Mouse (Mus musculus): ENCODE results near the gene S100a6. TPM values are rescaled to one million over a fixed set of nuclear protein-coding genes. Genes with fewer than 3 reads are reported as not detected.

S100a6 gene
- polyA plus RNA-seq, 1 experiment from 2014 or later: 23.7 TPM

GRCm38 (mm10) chr3:90653717-90654116, 41.0 kb downstream of the S100a6 start, which contains the start of gene S100a7a:
TSS of gene S100a7a (plus strand) at chr3:90654017.
- H3K4me1 ChIP-seq (ENCODE audit: control insufficient read depth, insufficient read depth, low read length): no peaks in the 10 kb centered on the region
- DNase-seq (ENCODE audit: low spot score): no peak
- H3K4me2 ChIP-seq (ENCODE audit: low read depth, low read length): no peak within 1 kb of the TSS
- no peak within 1 kb of the TSS for H3K27ac ChIP-seq (replicated peaks; ENCODE audit: low read depth, low read length)
- ATAC-seq (replicated peaks; ENCODE audit: insufficient number of reproducible peaks, low FRiP score, low TSS enrichment, low read depth): no peak
- no peaks in the 10 kb centered on the region for H3K9me3 ChIP-seq (replicated peaks; ENCODE audit: control insufficient read depth, low read length)
- H3K9ac ChIP-seq (replicated peaks; ENCODE audit: low read length): no peak within 1 kb of the TSS
- H3K27me3 ChIP-seq (ENCODE audit: control insufficient read depth, insufficient read depth, low read length): no peaks in the 10 kb centered on the region
- no peaks in the 10 kb centered on the region for H3K36me3 ChIP-seq (replicated peaks; ENCODE audit: control insufficient read depth, insufficient read depth, low read depth, low read length)
- H3K4me3 ChIP-seq (ENCODE audit: low read depth, low read length): no peak within 1 kb of the TSS

- no peak for ATAC-seq (replicated peaks; ENCODE audit: insufficient number of reproducible peaks, low FRiP score, low TSS enrichment, low read depth)
- Histone ChIP-seq H3K9me3 (replicated peaks; ENCODE audit: control insufficient read depth, low read length) (no peaks in the 10 kb centered on the region), H3K27ac (replicated peaks; ENCODE audit: low read depth, low read length) (no peak overlapping the region), H3K36me3 (replicated peaks; ENCODE audit: control insufficient read depth, insufficient read depth, low read depth, low read length) (no peaks in the 10 kb centered on the region), H3K4me2 (ENCODE audit: low read depth, low read length) (no peak overlapping the region), H3K4me3 (ENCODE audit: low read depth, low read length) (no peak overlapping the region), H3K27me3 (ENCODE audit: control insufficient read depth, insufficient read depth, low read length) (no peaks in the 10 kb centered on the region), H3K4me1 (ENCODE audit: control insufficient read depth, insufficient read depth, low read length) (no peaks in the 10 kb centered on the region), H3K9ac (replicated peaks; ENCODE audit: low read length) (no peak overlapping the region)
- no peak for DNase-seq (ENCODE audit: low spot score)
- 79% methylated on average over 4 of the region's 4 CpGs for WGBS
Observed at GRCm38 (mm10) chr3:90657405-90657804, 44.7 kb downstream of the S100a6 start.

- ATAC-seq (replicated peaks; ENCODE audit: insufficient number of reproducible peaks, low FRiP score, low TSS enrichment, low read depth) (no peak), DNase-seq (ENCODE audit: low spot score) (no peak)
- Histone ChIP-seq H3K9me3 (replicated peaks; ENCODE audit: control insufficient read depth, low read length) (no peaks in the 10 kb centered on the region), H3K4me3 (ENCODE audit: low read depth, low read length) (no peak overlapping the region), H3K9ac (replicated peaks; ENCODE audit: low read length) (no peak overlapping the region), H3K27me3 (ENCODE audit: control insufficient read depth, insufficient read depth, low read length) (no peaks in the 10 kb centered on the region), H3K4me2 (ENCODE audit: low read depth, low read length) (no peak overlapping the region), H3K4me1 (ENCODE audit: control insufficient read depth, insufficient read depth, low read length) (no peaks in the 10 kb centered on the region), H3K36me3 (replicated peaks; ENCODE audit: control insufficient read depth, insufficient read depth, low read depth, low read length) (no peaks in the 10 kb centered on the region), H3K27ac (replicated peaks; ENCODE audit: low read depth, low read length) (no peak overlapping the region)
Observed at GRCm38 (mm10) chr3:90659364-90660044, 46.8 kb downstream of the S100a6 start.

GRCm38 (mm10) chr3:90664219-90664618, 51.5 kb downstream of the S100a6 start:
- Histone ChIP-seq H3K36me3 (replicated peaks; ENCODE audit: control insufficient read depth, insufficient read depth, low read depth, low read length) (no peaks in the 10 kb centered on the region), H3K9me3 (replicated peaks; ENCODE audit: control insufficient read depth, low read length) (no peaks in the 10 kb centered on the region), H3K9ac (replicated peaks; ENCODE audit: low read length) (no peak overlapping the region), H3K4me3 (ENCODE audit: low read depth, low read length) (no peak overlapping the region), H3K4me1 (ENCODE audit: control insufficient read depth, insufficient read depth, low read length) (no peaks in the 10 kb centered on the region), H3K4me2 (ENCODE audit: low read depth, low read length) (no peak overlapping the region), H3K27me3 (ENCODE audit: control insufficient read depth, insufficient read depth, low read length) (no peaks in the 10 kb centered on the region), H3K27ac (replicated peaks; ENCODE audit: low read depth, low read length) (no peak overlapping the region)
- 78% methylated on average over 2 of the region's 2 CpGs for WGBS
- ATAC-seq (replicated peaks; ENCODE audit: insufficient number of reproducible peaks, low FRiP score, low TSS enrichment, low read depth) (no peak), DNase-seq (ENCODE audit: low spot score) (peak; percentile 26)

- Histone ChIP-seq H3K4me3 (ENCODE audit: low read depth, low read length) (no peak within 1 kb of the TSS), H3K4me1 (ENCODE audit: control insufficient read depth, insufficient read depth, low read length) (no peaks in the 10 kb centered on the region), H3K27ac (replicated peaks; ENCODE audit: low read depth, low read length) (no peak within 1 kb of the TSS), H3K36me3 (replicated peaks; ENCODE audit: control insufficient read depth, insufficient read depth, low read depth, low read length) (no peaks in the 10 kb centered on the region), H3K27me3 (ENCODE audit: control insufficient read depth, insufficient read depth, low read length) (no peaks in the 10 kb centered on the region), H3K9me3 (replicated peaks; ENCODE audit: control insufficient read depth, low read length) (no peaks in the 10 kb centered on the region), H3K9ac (replicated peaks; ENCODE audit: low read length) (no peak within 1 kb of the TSS), H3K4me2 (ENCODE audit: low read depth, low read length) (no peak within 1 kb of the TSS)
- WGBS: 55% methylated on average over 8 of the region's 8 CpGs
- ATAC-seq (replicated peaks; ENCODE audit: insufficient number of reproducible peaks, low FRiP score, low TSS enrichment, low read depth): no peak
- peak; percentile 26 for DNase-seq (ENCODE audit: low spot score)
Observed at GRCm38 (mm10) chr3:90668846-90669245, 56.2 kb downstream of the S100a6 start, which contains the start of gene S100a8. TSS of gene S100a8 (plus strand) at chr3:90668978.

Other genes with a start within 250 kb of the S100a6 start
- 15.3 and 16.8 TPM in 2 replicates for gene Slc27a3, start 222.9 kb upstream of the S100a6 start, polyA plus RNA-seq (2014; fragmentation: Nextera tagmentation; extraction: Ambion mirVana)
- gene Ints3, start 179.3 kb upstream of the S100a6 start, polyA plus RNA-seq (2014; fragmentation: Nextera tagmentation; extraction: Ambion mirVana): 31.7 and 32.1 TPM in 2 replicates
- 1.7 and 3.0 TPM in 2 replicates for gene Npr1, start 147.0 kb upstream of the S100a6 start, polyA plus RNA-seq (2014; fragmentation: Nextera tagmentation; extraction: Ambion mirVana)
- gene Ilf2, start 136.8 kb upstream of the S100a6 start, polyA plus RNA-seq (2014; fragmentation: Nextera tagmentation; extraction: Ambion mirVana): 364 and 383 TPM in 2 replicates
- gene Snapin, start 121.8 kb upstream of the S100a6 start, polyA plus RNA-seq (2014; fragmentation: Nextera tagmentation; extraction: Ambion mirVana): 63.3 and 65.8 TPM in 2 replicates
- 126 and 132 TPM in 2 replicates for gene Chtop, start 103.4 kb upstream of the S100a6 start, polyA plus RNA-seq (2014; fragmentation: Nextera tagmentation; extraction: Ambion mirVana)
- 8.4 and 13.4 TPM in 2 replicates for gene S100a1, start 98.5 kb upstream of the S100a6 start, polyA plus RNA-seq (2014; fragmentation: Nextera tagmentation; extraction: Ambion mirVana)
- 12.9 and 14.6 TPM in 2 replicates for gene S100a13, start 98.4 kb upstream of the S100a6 start, polyA plus RNA-seq (2014; fragmentation: Nextera tagmentation; extraction: Ambion mirVana)
- gene S100a14, start 86.0 kb upstream of the S100a6 start, polyA plus RNA-seq (2014; fragmentation: Nextera tagmentation; extraction: Ambion mirVana): 0.32 TPM in 1 of 2 replicates, not detected in the other
- 48.2 and 52.1 TPM in 2 replicates for gene S100a16, start 75.6 kb upstream of the S100a6 start, polyA plus RNA-seq (2014; fragmentation: Nextera tagmentation; extraction: Ambion mirVana)
- not detected in 2 replicates for gene S100a3, start 52.3 kb upstream of the S100a6 start, polyA plus RNA-seq (2014; fragmentation: Nextera tagmentation; extraction: Ambion mirVana)
- gene S100a2, start 22.6 kb upstream of the S100a6 start, polyA plus RNA-seq (2014; fragmentation: Nextera tagmentation; extraction: Ambion mirVana): not detected in 2 replicates
- gene Gm42674, start 11.0 kb upstream of the S100a6 start, polyA plus RNA-seq (2014; fragmentation: Nextera tagmentation; extraction: Ambion mirVana): not detected in 2 replicates
- gene S100a4, start 9.1 kb upstream of the S100a6 start, polyA plus RNA-seq (2014; fragmentation: Nextera tagmentation; extraction: Ambion mirVana): 3.4 and 3.9 TPM in 2 replicates
- not detected in 2 replicates for gene S100a5, start 4.4 kb upstream of the S100a6 start, polyA plus RNA-seq (2014; fragmentation: Nextera tagmentation; extraction: Ambion mirVana)
- not detected in 2 replicates for gene S100a7a, start 41.1 kb downstream of the S100a6 start, polyA plus RNA-seq (2014; fragmentation: Nextera tagmentation; extraction: Ambion mirVana)
- 10.5 and 13.2 TPM in 2 replicates for gene S100a8, start 56.1 kb downstream of the S100a6 start, polyA plus RNA-seq (2014; fragmentation: Nextera tagmentation; extraction: Ambion mirVana)
- gene S100a9, start 82.8 kb downstream of the S100a6 start, polyA plus RNA-seq (2014; fragmentation: Nextera tagmentation; extraction: Ambion mirVana): 5.7 and 5.8 TPM in 2 replicates
- not detected in 2 replicates for gene Pglyrp4, start 114.0 kb downstream of the S100a6 start, polyA plus RNA-seq (2014; fragmentation: Nextera tagmentation; extraction: Ambion mirVana)
- not detected in 2 replicates for gene Gm5849, start 165.0 kb downstream of the S100a6 start, polyA plus RNA-seq (2014; fragmentation: Nextera tagmentation; extraction: Ambion mirVana)

All from embryonic facial prominence, embryonic 11.5 days (tissue).